Mouse (Mus musculus) liver, adult 2 months (tissue): Measurements from ENCODE around the gene Ehd1.

Experiments used
- CTCF ChIP-seq: fragments of 200-500 bp; IDR thresholded peaks from 2 replicates; pipeline ENCODE4 v1.5.1; 2011; ENCODE audit warnings: low read depth, low read length, control low read depth
- POLR2A ChIP-seq: fragments of 200-500 bp; IDR thresholded peaks from 2 replicates; pipeline ENCODE4 v1.6.1; 2011; ENCODE audit warnings: low read length, control low read depth; ENCODE audit not compliant: insufficient read depth; ENCODE audit errors: extremely low read depth

DNA sequence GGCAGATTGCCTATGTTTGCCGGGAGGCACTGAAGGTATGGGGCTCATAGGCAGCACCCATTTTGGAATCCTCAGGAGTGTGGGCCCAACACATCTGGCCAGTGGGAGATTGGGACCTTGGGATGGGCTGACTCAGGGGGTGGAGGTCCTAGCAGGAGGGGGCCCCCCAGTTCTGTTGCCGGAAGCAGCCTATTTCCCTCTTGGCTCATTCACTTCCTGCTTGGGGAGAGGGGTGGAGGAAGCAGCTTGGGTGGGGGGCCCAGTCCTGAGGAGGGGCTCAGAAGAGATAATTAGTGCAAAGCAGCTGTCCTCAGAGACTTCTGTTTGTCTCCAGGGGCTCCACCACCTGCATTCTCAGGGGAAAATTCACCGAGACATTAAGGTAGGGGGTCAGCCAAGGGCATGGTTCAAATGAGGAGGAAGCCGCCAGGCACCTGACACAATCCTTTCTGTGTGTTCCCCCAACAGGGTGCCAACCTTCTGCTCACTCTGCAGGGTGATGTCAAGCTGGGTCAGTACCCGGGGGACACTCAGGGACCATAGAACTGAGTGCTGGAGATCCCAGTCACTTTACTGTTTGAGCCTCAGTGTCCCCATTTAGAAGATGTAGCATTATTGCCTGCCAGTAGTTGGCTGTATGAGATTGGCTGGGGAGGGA is 65.9 kb downstream of the Ehd1 start:
- TF ChIP-seq CTCF = no peak
- TF ChIP-seq POLR2A = no peak
